Mouse (Mus musculus): Measurements from ENCODE around the gene Dmbt1. TPM values are rescaled to one million over a fixed set of nuclear protein-coding genes. Genes with fewer than 3 reads are reported as not detected.
"Not testable (repeated sequence)": the region's sequence is repeated elsewhere in the genome, so short reads cannot be mapped to it uniquely, and the experiment has no call there.

The Dmbt1 gene
- polyA plus RNA-seq, 1 experiment, result not detected

DNA sequence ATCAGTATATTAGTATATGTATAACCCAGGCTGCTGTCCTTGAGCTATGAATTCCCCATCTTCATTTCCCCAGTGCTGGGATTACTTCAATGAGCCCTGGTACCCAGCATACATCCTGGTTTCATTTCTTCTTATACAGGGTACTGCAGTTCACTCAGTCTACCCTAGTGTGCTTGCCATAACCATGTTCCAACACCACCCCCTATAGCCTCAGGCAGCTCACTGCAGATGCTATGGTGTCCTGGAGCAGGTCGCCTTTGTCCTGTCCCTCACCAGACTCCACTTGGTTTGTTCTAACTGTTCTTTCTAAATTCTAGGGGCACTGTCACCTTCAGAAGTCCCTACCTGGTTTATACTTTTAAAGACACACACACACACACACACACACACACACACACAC lies 10.8 kb downstream of the Dmbt1 start:
- no peak for TF ChIP-seq CTCF (IDR thresholded peaks at IDR 0.05; ENCODE audit: low read depth, low read length)
- no peak for TF ChIP-seq POLR2A (IDR thresholded peaks at IDR 0.05; ENCODE audit: borderline replicate concordance, low read depth, low read length)
- Histone ChIP-seq H3K4me3 (ENCODE audit: insufficient read depth, low read length) (no peak overlapping the region), H3K4me1 (ENCODE audit: control insufficient read depth, insufficient read depth, low read length) (no peaks in the 10 kb centered on the region), H3K27ac (ENCODE audit: insufficient read depth, low read depth, low read length) (no peak overlapping the region)

DNA sequence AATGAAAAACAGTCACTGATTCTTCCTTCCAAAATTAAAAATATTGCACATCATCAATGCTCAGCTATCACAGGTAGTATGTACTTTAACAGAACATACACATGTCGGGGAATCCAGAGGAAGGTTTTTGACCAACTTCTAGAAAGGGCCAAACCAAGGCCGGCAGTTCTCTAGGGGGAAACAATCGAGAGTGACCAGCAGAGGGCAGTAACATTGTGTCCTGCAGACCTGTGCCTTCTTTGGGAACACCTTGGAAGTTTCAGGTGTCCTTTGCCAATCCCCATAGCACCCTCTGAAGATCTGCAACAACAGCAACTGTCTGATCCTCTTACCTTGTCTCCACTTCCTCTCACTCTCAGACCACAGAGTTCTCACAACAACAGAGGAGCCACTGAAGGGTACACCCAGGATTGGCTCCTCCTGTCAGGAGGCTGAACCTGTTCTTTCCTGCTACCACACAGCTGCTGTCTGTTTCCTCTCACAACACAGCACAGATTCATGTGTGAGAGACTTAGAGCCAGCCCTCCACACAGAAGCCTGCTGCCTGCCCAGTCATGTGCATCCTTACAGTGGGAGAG lies 13.5 kb downstream of the Dmbt1 start:
- not testable (repeated sequence) for H3K27ac ChIP-seq (ENCODE audit: insufficient read depth, low read depth, low read length); H3K4me1 ChIP-seq (ENCODE audit: control insufficient read depth, insufficient read depth, low read length); H3K4me3 ChIP-seq (ENCODE audit: insufficient read depth, low read length)

DNA sequence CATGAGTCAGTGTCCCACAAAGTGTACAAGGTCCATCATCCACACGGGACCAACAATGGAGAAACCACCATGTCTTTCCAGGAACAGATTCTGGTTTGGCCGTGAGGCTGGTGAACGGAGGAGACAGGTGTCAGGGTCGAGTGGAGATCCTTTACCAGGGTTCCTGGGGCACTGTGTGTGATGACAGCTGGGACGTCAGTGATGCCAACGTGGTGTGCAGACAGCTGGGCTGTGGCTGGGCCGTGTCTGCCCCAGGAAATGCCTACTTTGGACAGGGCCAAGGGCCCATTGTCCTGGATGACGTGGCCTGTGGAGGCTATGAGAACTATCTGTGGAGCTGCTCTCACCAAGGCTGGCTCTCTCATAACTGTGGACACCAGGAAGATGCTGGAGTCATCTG lies 18.0 kb downstream of the Dmbt1 start:
- H3K4me1 ChIP-seq (ENCODE audit: control insufficient read depth, insufficient read depth, low read length); H3K4me3 ChIP-seq (ENCODE audit: insufficient read depth, low read length); H3K27ac ChIP-seq (ENCODE audit: insufficient read depth, low read depth, low read length): not testable (repeated sequence)

DNA sequence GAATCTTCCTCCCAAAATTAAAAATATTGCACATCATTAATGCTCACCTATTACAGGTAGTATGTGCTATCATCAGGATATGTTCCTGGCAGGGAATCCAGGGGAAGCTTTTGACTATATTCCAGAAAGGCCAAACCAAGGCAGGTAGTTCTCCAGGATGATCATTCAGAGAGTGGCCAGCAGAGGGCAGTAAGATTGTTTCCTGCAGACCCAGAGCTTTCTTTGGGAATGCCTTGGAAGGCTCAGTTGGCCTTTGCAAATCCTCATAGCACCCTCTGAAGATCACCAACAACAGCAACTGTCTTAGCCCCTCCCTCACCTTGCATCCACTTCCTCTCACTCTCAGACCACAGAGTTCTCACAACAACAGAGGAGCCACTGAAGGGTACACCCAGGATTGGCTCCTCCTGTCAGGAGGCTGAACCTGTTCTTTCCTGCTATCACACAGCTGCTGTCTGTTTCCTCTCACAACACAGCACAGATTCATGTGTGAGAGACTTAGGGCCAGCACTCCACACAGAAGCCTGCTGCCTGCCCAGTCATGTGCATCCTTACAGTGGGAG lies 23.0 kb downstream of the Dmbt1 start:
- H3K4me1 ChIP-seq (ENCODE audit: control insufficient read depth, insufficient read depth, low read length), result no peaks in the 10 kb centered on the region
- TF ChIP-seq CTCF (IDR thresholded peaks at IDR 0.05; ENCODE audit: low read depth, low read length) (peak; percentile 44; the same call in 1 of the 2 replicates), POLR2A (IDR thresholded peaks at IDR 0.05; ENCODE audit: borderline replicate concordance, low read depth, low read length) (no peak)
- H3K4me3 ChIP-seq (ENCODE audit: insufficient read depth, low read length), result no peak overlapping the region

DNA sequence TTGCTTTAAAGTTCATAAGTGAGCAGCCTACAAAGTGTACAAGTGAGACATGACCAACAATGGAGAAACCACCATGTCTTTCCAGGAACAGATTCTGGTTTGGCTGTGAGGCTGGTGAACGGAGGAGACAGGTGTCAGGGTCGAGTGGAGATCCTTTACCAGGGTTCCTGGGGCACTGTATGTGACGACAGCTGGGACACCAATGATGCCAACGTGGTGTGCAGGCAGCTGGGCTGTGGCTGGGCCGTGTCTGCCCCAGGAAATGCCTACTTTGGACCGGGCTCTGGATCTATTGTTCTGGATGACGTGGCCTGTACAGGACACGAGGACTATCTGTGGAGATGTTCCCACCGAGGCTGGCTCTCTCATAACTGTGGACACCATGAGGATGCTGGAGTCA lies 26.1 kb downstream of the Dmbt1 start:
- not testable (repeated sequence) for H3K4me3 ChIP-seq (ENCODE audit: insufficient read depth, low read length); H3K4me1 ChIP-seq (ENCODE audit: control insufficient read depth, insufficient read depth, low read length); H3K27ac ChIP-seq (ENCODE audit: insufficient read depth, low read depth, low read length)

More for the DNA sequence above, 23.0 kb downstream of the Dmbt1 start:
- no peak overlapping the region for H3K27ac ChIP-seq (ENCODE audit: insufficient read depth, low read depth, low read length)

DNA sequence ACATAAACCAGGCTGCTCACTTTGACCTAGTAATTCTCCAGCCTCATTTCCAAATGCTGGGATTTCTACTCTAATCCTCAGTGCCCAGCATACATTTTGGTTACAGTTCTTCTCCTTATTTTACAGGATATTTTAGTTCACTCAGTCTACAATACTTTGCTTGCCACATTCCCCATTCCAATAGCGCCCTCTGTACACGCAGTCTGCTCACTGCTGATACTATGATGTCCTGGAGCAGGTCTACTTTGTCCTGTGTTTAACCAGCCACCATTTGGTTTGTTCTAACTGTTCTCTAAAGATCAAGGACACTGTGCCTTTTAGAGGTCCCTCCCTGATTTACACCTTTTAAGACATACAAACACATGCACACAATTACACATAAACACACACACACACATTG lies 28.0 kb downstream of the Dmbt1 start:
- H3K4me1 ChIP-seq (ENCODE audit: control insufficient read depth, insufficient read depth, low read length); H3K27ac ChIP-seq (ENCODE audit: insufficient read depth, low read depth, low read length); H3K4me3 ChIP-seq (ENCODE audit: insufficient read depth, low read length): not testable (repeated sequence)

DNA sequence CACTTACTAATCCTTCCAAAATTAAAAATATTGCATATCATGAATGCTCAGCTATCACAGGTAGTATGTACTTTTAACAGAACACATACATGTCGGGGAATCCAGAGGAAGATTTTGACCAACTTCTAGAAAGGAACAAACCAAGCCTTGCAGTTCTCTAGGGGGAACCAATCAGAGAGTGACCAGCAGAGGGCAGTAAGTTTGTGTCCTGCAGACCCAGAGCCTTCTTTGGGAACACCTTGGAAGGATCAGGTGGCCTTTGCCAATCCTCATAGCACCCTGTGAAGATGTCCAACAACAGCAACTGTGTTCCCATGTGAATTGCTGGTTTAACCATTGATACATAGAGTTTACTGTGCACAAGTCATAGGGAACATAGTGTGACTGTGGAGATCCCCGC lies 30.7 kb downstream of the Dmbt1 start:
- no peak overlapping the region for H3K4me3 ChIP-seq (ENCODE audit: insufficient read depth, low read length)
- H3K27ac ChIP-seq (ENCODE audit: insufficient read depth, low read depth, low read length), result no peak overlapping the region
- TF ChIP-seq POLR2A (IDR thresholded peaks at IDR 0.05; ENCODE audit: borderline replicate concordance, low read depth, low read length) (no peak), CTCF (IDR thresholded peaks at IDR 0.05; ENCODE audit: low read depth, low read length) (no peak)

DNA sequence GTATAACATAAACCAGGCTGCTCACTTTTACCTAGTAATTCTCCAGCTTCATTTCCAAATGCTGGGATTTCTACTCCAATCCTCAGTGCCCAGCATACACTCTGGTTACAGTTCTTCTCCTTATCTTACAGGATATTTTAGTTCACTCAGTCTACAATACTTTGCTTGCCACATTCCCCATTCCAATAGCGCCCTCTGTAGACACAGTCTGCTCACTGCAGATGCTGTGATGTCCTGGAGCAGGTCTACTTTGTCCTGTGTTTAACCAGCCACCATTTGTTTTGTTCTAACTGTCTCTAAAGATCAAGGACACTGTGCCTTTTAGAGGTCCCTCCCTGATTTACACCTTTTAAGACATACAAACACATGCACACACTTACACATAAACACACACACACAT lies 36.3 kb downstream of the Dmbt1 start:
- not testable (repeated sequence) for H3K4me1 ChIP-seq (ENCODE audit: control insufficient read depth, insufficient read depth, low read length); H3K27ac ChIP-seq (ENCODE audit: insufficient read depth, low read depth, low read length); H3K4me3 ChIP-seq (ENCODE audit: insufficient read depth, low read length)

More for the DNA sequence above, 30.7 kb downstream of the Dmbt1 start:
- H3K4me1 ChIP-seq (ENCODE audit: control insufficient read depth, insufficient read depth, low read length), result no peaks in the 10 kb centered on the region

DNA sequence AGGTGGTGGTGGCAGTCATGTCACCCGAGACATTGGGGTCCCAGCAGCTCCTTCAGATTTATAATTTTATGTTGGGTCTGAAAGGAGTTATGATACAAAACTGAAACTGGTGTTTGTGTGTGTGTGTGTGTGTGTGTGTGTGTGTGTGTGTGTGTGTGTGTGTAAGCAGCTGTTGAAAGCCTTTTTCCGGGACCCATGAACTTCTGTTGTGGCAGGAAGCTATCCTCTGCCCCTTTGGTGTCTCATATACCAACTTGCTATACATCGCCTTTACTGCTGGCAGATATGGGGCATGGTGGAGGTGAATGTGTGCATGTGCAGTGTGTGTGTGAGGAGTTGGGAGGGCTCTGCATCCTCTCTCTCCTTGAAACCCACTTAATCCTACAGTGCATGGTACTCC lies 41.6 kb downstream of the Dmbt1 start:
- not testable (repeated sequence) for H3K4me3 ChIP-seq (ENCODE audit: insufficient read depth, low read length); H3K4me1 ChIP-seq (ENCODE audit: control insufficient read depth, insufficient read depth, low read length); H3K27ac ChIP-seq (ENCODE audit: insufficient read depth, low read depth, low read length)

DNA sequence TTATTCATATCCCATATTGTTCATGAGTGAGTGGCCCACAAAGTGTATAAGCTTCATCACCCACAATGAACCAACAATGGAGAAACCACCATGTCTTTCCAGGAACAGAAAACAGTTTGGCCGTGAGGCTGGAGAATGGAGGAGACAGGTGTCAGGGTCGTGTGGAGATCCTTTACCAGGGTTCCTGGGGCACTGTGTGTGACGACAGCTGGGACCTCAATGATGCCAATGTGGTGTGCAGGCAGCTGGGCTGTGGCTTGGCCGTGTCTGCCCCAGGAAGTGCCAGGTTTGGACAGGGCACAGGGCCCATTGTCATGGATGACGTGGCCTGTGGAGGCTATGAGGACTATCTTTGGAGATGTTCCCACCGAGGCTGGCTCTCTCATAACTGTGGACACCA lies 42.2 kb downstream of the Dmbt1 start:
- not testable (repeated sequence) for H3K4me3 ChIP-seq (ENCODE audit: insufficient read depth, low read length)

DNA sequence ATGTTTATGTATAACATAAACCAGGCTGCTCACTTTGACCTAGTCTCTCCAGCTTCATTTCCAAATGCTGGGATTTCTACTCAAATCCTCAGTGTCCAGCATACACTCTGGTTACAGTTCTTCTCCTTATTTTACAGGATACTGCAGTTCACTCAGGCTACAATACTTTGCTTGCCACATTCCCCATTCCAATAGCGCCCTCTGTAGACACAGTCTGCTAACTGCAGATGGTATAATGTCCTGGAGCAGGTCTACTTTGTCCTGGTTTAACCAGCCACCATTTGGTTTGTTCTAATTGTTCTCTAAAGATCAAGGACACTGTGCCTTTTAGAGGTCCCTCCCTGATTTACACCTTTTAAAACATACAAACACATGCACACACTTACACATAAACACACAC lies 44.1 kb downstream of the Dmbt1 start:
- H3K27ac ChIP-seq (ENCODE audit: insufficient read depth, low read depth, low read length), result no peak overlapping the region
- H3K4me1 ChIP-seq (ENCODE audit: control insufficient read depth, insufficient read depth, low read length), result no peaks in the 10 kb centered on the region
- TF ChIP-seq CTCF (IDR thresholded peaks at IDR 0.05; ENCODE audit: low read depth, low read length) (no peak), POLR2A (IDR thresholded peaks at IDR 0.05; ENCODE audit: borderline replicate concordance, low read depth, low read length) (no peak)
- H3K4me3 ChIP-seq (ENCODE audit: insufficient read depth, low read length), result no peak overlapping the region

More for the DNA sequence above, 42.2 kb downstream of the Dmbt1 start:
- H3K27ac ChIP-seq (ENCODE audit: insufficient read depth, low read depth, low read length); H3K4me1 ChIP-seq (ENCODE audit: control insufficient read depth, insufficient read depth, low read length): not testable (repeated sequence)

DNA sequence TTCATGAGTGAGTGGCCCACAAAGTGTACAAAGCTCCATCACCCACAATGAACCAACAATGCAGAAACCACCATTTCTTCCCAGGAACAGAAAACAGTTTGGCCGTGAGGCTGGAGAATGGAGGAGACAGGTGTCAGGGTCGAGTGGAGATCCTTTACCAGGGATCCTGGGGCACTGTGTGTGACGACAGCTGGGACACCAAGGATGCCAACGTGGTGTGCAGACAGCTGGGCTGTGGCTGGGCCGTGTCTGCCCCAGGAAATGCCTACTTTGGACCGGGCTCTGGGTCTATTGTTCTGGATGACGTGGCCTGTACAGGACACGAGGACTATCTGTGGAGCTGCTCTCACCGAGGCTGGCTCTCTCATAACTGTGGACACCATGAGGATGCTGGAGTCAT lies 50.5 kb downstream of the Dmbt1 start:
- not testable (repeated sequence) for H3K4me1 ChIP-seq (ENCODE audit: control insufficient read depth, insufficient read depth, low read length); H3K4me3 ChIP-seq (ENCODE audit: insufficient read depth, low read length); H3K27ac ChIP-seq (ENCODE audit: insufficient read depth, low read depth, low read length)

All from bone marrow macrophage, adult 2 months (primary cell).